Mouse (Mus musculus): ENCODE results near the gene Appl1. TPM values are rescaled to one million over a fixed set of nuclear protein-coding genes. Genes with fewer than 3 reads are reported as not detected.

Appl1 gene
- total RNA-seq, 2 experiments from 2014 or later, result 64.8 to 75.4 TPM

- intact Hi-C loops (cut with DNase I), result loop anchor here (10.0 kb wide), 1 partner anchor 110 kb away; no protein-coding TSS in a partner anchor
- no peak within 1 kb of the TSS for H3K4me3 ChIP-seq
- no peak within 1 kb of the TSS for H3K27ac ChIP-seq
- TF ChIP-seq CTCF (IDR thresholded peaks at IDR 0.05), result no peak
- no peak for DNase-seq (ENCODE audit: extremely low spot score in 1 of 2, low spot score in 2 of 2)
These were observed 76.6 kb downstream of the Appl1 start, which contains the start of gene Asb14 for GRCm38 (mm10) chr14:26894392-26894791. TSS of gene Asb14 (plus strand) at chr14:26894557.

- intact Hi-C loops (cut with DNase I), result loop anchor here (10.0 kb wide), 1 partner anchor 106 kb away; no protein-coding TSS in a partner anchor
- DNase-seq (ENCODE audit: extremely low spot score in 1 of 2, low spot score in 2 of 2), result no peak
- no peak overlapping the region for H3K4me3 ChIP-seq
- no peak overlapping the region for H3K27ac ChIP-seq
- no peak for TF ChIP-seq CTCF (IDR thresholded peaks at IDR 0.05)
These were observed 80.3 kb downstream of the Appl1 start for GRCm38 (mm10) chr14:26890777-26891176.

- Histone ChIP-seq H3K27ac (no peak overlapping the region), H3K4me3 (no peak overlapping the region)
- no peak for TF ChIP-seq CTCF (IDR thresholded peaks at IDR 0.05)
- DNase-seq (ENCODE audit: extremely low spot score in 1 of 2, low spot score in 2 of 2), result no peak
- intact Hi-C loops (cut with DNase I), result no loop called here
These were observed 83.8 kb downstream of the Appl1 start for GRCm38 (mm10) chr14:26887244-26887643.

- no peak for DNase-seq (ENCODE audit: extremely low spot score in 1 of 2, low spot score in 2 of 2)
- no peak for TF ChIP-seq CTCF (IDR thresholded peaks at IDR 0.05)
- Histone ChIP-seq H3K27ac (no peak overlapping the region), H3K4me3 (no peak overlapping the region)
- intact Hi-C loops (cut with DNase I), result no loop called here
These were observed 89.3 kb downstream of the Appl1 start for GRCm38 (mm10) chr14:26881700-26882099.

GRCm38 (mm10) chr14:26879976-26880375 lies 91.1 kb downstream of the Appl1 start:
- Histone ChIP-seq H3K4me3 (no peak overlapping the region), H3K27ac (no peak overlapping the region)
- intact Hi-C loops (cut with DNase I), result no loop called here
- DNase-seq (ENCODE audit: extremely low spot score in 1 of 2, low spot score in 2 of 2), result no peak
- no peak for TF ChIP-seq CTCF (IDR thresholded peaks at IDR 0.05)

GRCm38 (mm10) chr14:26878756-26879155 lies 92.3 kb downstream of the Appl1 start:
- DNase-seq (ENCODE audit: extremely low spot score in 1 of 2, low spot score in 2 of 2), result no peak
- no peak for TF ChIP-seq CTCF (IDR thresholded peaks at IDR 0.05)
- intact Hi-C loops (cut with DNase I), result no loop called here
- no peak overlapping the region for H3K27ac ChIP-seq
- no peak overlapping the region for H3K4me3 ChIP-seq

Other genes starting within 250 kb of the Appl1 start
- under 1 TPM in 1 of 2 experiments, not detected in 1; 0.36 TPM for gene Asb14, start 76.7 kb downstream of the Appl1 start, total RNA-seq (2021)
- gene Hesx1, start 23.2 kb upstream of the Appl1 start, total RNA-seq (2021), result not detected
- gene Il17rd, start 67.7 kb upstream of the Appl1 start, total RNA-seq (2021), result 1 to 10 TPM; 2.6 to 2.7 TPM
- 10 to 100 TPM; 62.0 to 75.0 TPM for gene Arhgef3, start 143.7 kb upstream of the Appl1 start, total RNA-seq (2021)